Mouse (Mus musculus): ENCODE results near the gene Pfkfb4.

Pfkfb4 gene

GRCm38 (mm10) chr9:109058006-109058765 is 66.6 kb downstream of the Pfkfb4 start:
- DNase-seq (ENCODE audit: low spot score), result no peak

- peak; percentile 83 for DNase-seq (ENCODE audit: low spot score)
Observed at GRCm38 (mm10) chr9:109059136-109059903, 67.7 kb downstream of the Pfkfb4 start, which contains the start of gene Trex1. TSS of gene Trex1 (minus strand) at chr9:109059734.

- no peak for DNase-seq (ENCODE audit: low spot score)
Observed at GRCm38 (mm10) chr9:109060184-109060897, 68.8 kb downstream of the Pfkfb4 start.

- DNase-seq (ENCODE audit: low spot score), result no peak
Observed at GRCm38 (mm10) chr9:109060898-109061295, 69.3 kb downstream of the Pfkfb4 start.

- no peak for DNase-seq (ENCODE audit: low spot score)
Observed at GRCm38 (mm10) chr9:109068095-109068735, 76.6 kb downstream of the Pfkfb4 start.

GRCm38 (mm10) chr9:109073661-109074573 is 82.3 kb downstream of the Pfkfb4 start, which contains the start of gene Atrip:
TSS of gene Atrip (minus strand) at chr9:109074124.
- peak; percentile 85 for DNase-seq (ENCODE audit: low spot score)

GRCm38 (mm10) chr9:109080516-109080915 is 88.9 kb downstream of the Pfkfb4 start:
- DNase-seq (ENCODE audit: low spot score), result no peak

GRCm38 (mm10) chr9:109081749-109082123 is 90.2 kb downstream of the Pfkfb4 start:
- DNase-seq (ENCODE audit: low spot score), result peak; percentile 17

All from c-Kit-positive CD71-positive TER-119-positive erythroid progenitor cells, embryonic 14.5 days (primary cell).